Mouse (Mus musculus) olfactory bulb, adult 2 months (tissue): ENCODE data around the gene Lgi1.

ENCODE experiments used
- CTCF ChIP-seq: fragments of 200-500 bp; IDR thresholded peaks from 2 replicates; pipeline ENCODE4 v1.5.1; 2012; ENCODE audit warnings: low read depth, mild to moderate bottlenecking, low read length, moderate library complexity; ENCODE audit not compliant: insufficient read depth
- POLR2A ChIP-seq: fragments of 200-500 bp; IDR thresholded peaks from 2 replicates; pipeline ENCODE4 v1.6.1; 2012; ENCODE audit warnings: mild to moderate bottlenecking, low read depth, low read length, moderate library complexity; ENCODE audit not compliant: insufficient read depth

DNA sequence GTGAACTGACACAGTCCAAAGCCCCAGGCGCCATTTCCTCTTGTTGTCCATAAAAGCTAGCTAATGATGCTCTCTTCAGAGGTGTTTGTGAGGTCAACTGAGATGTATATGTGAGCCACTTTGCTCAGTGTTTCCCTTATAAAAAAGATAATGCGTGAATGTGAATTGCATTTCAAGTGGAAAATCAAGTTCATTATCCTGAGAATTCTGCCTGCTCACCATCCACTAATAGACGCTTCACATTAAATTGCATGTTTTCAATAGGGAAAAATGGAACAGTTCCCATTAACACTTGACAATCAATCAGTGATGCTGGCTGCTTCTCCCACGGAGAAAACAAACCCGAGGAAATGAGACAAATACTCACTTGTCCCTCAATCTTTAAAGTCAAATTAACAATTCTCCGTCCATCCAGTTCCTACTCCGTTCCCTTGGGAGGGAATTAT is 18.1 kb upstream of the Lgi1 start:
- TF ChIP-seq CTCF (no peak), POLR2A (no peak)
